Mouse (Mus musculus) forebrain, embryonic 16.5 days (tissue): ENCODE measurements around the gene Dstn. TPM values are rescaled to one million over a fixed set of nuclear protein-coding genes. Genes with fewer than 3 reads are reported as not detected.

Source experiments
- ATAC-seq: fragments of 200-750 bp; cut with Nextera tagmentation; 2 replicates; pipeline ENCODE4 v1.8.0; 2017; ENCODE audit warnings: mild to moderate bottlenecking, moderate library complexity
- H3K27ac ChIP-seq: fragments of 300-500 bp; sonication (generic); 2 replicates; pipeline ENCODE4 v1.5.1; 2014; ENCODE audit warnings: low read length, control low read depth
- H3K27me3 ChIP-seq: fragments of 300-500 bp; sonication (generic); replicated peaks from 2 replicates; pipeline ENCODE4 v1.6.1; 2014; ENCODE audit warnings: low read length; ENCODE audit not compliant: control insufficient read depth, insufficient read depth
- H3K36me3 ChIP-seq: fragments of 300-500 bp; sonication (generic); 2 replicates; pipeline ENCODE4 v1.6.1; 2014; ENCODE audit not compliant: control insufficient read depth, insufficient read depth
- H3K4me1 ChIP-seq: fragments of 300-500 bp; sonication (generic); replicated peaks from 2 replicates; pipeline ENCODE4 v1.6.1; 2014; ENCODE audit warnings: low read length; ENCODE audit not compliant: control insufficient read depth, insufficient read depth
- H3K4me2 ChIP-seq: fragments of 300-500 bp; sonication (generic); 2 replicates; pipeline ENCODE4 v1.6.1; 2014; ENCODE audit warnings: mild to moderate bottlenecking, low read length, control low read depth
- H3K4me3 ChIP-seq: fragments of 300-500 bp; sonication (generic); replicated peaks from 2 replicates; pipeline ENCODE4 v1.5.1; 2014; ENCODE audit warnings: mild to moderate bottlenecking, low read length, control low read depth
- H3K9ac ChIP-seq: fragments of 300-500 bp; sonication (generic); replicated peaks from 2 replicates; pipeline ENCODE4 v1.6.1; 2014; ENCODE audit warnings: low read depth, low read length, control low read depth
- H3K9me3 ChIP-seq: fragments of 300-500 bp; sonication (generic); 2 replicates; pipeline ENCODE4 v1.6.1; 2016; ENCODE audit warnings: low read length; ENCODE audit not compliant: control insufficient read depth
- WGBS: fragments of 180-500 bp; shearing (Covaris S2); extraction: QIAGEN DNeasy Blood & Tissue Kit; methylation state at CpG from one replicate; pipeline ENCODE4 v1.1.7; 2014; 5-methylcytosine and 5-hydroxymethylcytosine counted together
- polyA plus RNA-seq: library from polyadenylated mRNA; unstranded; fragments of >200 nt; fragmentation: Nextera tagmentation; extraction: Ambion mirVana; gene quantifications from 2 replicates; pipeline ENCODE4 v1.2.1, GENCODE M21; 2015

Gene Dstn
- polyA plus RNA-seq, 1 experiment from 2014 or later: 428 TPM

DNA sequence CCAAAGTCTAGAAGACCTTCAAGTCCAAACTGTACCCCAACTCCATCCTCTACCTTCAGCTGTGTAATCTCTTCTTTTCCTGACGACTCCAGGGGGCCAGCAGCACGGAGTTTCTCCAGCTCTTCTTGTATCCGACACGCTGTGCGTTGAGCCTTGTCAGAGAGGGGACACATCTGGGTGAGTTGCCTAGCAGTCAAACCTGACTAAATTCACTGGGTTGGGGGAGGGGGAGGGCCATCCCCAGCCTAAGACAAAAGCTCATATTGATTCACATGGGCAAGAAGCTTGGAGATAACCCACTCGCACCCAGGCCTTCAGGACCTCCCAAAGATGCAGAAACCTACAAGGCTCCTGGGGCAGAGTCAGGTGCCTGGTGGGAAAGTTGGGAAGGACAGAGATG lies 34.1 kb downstream of the Dstn start:
- ATAC-seq: no peak
- no peaks in the 10 kb centered on the region for H3K9me3 ChIP-seq
- H3K27me3 ChIP-seq: no peaks in the 10 kb centered on the region
- no peak overlapping the region for H3K9ac ChIP-seq
- H3K4me1 ChIP-seq: no peaks in the 10 kb centered on the region
- H3K36me3 ChIP-seq: peaks cover 35% of the 10 kb centered on the region
- no peak overlapping the region for H3K4me3 ChIP-seq
- H3K27ac ChIP-seq: no peak overlapping the region
- WGBS: 96% methylated on average over 6 of the region's 6 CpGs
- no peak overlapping the region for H3K4me2 ChIP-seq

DNA sequence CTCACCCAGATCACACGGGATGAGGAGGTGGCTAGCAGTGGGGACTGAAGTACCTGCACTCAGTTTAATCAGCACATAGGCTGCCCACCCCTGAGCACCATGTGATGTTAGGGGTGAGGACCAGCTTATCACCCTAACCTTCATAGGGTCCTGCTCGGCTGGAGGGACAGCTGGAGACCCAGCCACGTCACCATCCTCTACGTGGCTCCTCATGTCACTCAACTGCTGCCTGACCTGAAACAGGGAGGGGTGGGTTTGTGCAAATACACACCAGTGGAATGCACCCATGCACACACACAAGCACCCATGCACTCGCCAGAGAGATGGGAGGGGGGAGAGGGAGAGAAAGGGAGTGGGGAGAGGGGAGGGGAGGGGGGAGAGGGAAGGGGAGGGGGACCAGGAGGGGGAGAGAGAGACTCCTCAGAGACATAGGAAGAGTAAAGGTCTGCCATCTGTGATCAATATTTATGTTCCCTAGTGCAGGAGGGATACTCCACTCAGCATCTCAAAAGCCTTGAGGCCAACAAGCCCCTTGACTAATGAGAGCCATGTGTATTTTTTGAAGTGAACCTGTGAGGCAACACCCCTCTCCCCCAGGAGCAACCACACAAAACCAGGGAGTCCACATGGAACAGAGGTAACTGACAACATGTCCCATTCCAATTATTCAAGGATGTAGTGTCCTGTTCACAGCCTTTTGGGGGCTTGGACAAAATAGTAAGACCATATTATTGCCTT lies 35.3 kb downstream of the Dstn start:
- 91% methylated on average over 5 of the region's 5 CpGs for WGBS
- Histone ChIP-seq H3K4me1 (no peaks in the 10 kb centered on the region), H3K27ac (no peak overlapping the region), H3K9ac (no peak overlapping the region), H3K4me2 (no peak overlapping the region), H3K9me3 (no peaks in the 10 kb centered on the region), H3K4me3 (no peak overlapping the region), H3K27me3 (no peaks in the 10 kb centered on the region), H3K36me3 (peaks cover 31% of the 10 kb centered on the region)
- no peak for ATAC-seq

DNA sequence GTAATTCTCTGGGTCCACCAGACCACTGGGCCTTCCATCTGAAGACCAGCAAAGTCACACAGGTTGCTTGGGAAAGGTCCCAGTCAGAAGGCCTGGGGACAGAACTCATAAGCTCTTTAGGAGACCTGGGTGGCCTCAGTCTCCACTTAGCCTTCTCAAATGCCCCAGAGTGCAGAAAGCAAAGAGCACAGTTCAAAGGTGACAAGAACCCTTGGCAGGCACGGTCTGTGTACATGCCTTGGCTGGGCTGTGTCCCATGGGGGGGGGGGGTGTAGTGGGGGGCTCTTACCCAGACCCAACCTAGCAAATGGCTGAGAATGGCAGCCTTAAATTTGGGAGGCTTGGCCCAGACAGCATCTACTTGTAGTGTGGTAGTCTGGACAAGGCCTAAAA lies 35.9 kb downstream of the Dstn start:
- Histone ChIP-seq H3K9me3 (no peaks in the 10 kb centered on the region), H3K27ac (no peak overlapping the region), H3K27me3 (no peaks in the 10 kb centered on the region), H3K9ac (no peak overlapping the region), H3K4me2 (no peak overlapping the region), H3K4me3 (no peak overlapping the region), H3K4me1 (no peaks in the 10 kb centered on the region), H3K36me3 (peaks cover 32% of the 10 kb centered on the region)
- 93% methylated on average over 1 of the region's 1 CpGs for WGBS
- no peak for ATAC-seq

DNA sequence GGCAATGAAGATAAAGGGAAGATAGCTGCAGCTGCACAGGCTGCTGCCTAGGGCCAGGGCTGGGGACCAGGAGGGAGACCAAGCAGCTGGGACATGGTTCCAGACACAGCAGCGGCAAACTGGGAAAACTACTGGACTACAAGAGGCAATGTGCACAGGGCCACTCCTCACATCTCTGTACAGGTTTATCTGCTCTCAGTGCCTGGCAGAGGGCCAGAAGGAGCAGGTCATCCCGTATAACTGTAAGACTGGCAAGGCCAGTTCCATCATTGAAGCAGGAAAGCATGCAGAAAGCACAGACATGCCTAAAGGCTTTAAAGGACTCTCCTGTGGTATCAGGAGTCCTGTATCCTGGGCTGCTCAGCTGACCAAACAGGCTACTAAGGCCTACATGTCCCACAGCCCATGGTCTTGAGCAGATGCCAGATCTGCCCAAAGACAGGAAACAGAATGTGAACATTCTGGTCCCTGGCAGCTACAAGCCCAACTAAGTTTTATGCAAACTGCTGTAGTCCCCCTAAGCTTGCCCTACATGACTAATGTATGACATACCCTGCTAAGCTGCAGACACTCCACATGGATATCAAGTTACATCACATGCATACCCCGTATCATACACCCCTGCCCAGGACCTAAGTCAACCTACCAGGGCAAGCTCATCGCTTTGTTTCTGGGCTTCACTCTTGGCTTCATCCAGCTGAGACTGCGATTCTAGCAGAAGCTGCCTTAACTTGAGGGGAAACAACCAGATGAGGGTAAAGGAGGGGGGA lies 36.6 kb downstream of the Dstn start:
- H3K9ac ChIP-seq: no peak overlapping the region
- 88% methylated on average over 5 of the region's 5 CpGs for WGBS
- no peak overlapping the region for H3K4me3 ChIP-seq
- no peaks in the 10 kb centered on the region for H3K27me3 ChIP-seq
- no peak overlapping the region for H3K27ac ChIP-seq
- H3K36me3 ChIP-seq: peaks cover 32% of the 10 kb centered on the region
- H3K9me3 ChIP-seq: no peaks in the 10 kb centered on the region
- no peak overlapping the region for H3K4me2 ChIP-seq
- ATAC-seq: no peak
- no peaks in the 10 kb centered on the region for H3K4me1 ChIP-seq

DNA sequence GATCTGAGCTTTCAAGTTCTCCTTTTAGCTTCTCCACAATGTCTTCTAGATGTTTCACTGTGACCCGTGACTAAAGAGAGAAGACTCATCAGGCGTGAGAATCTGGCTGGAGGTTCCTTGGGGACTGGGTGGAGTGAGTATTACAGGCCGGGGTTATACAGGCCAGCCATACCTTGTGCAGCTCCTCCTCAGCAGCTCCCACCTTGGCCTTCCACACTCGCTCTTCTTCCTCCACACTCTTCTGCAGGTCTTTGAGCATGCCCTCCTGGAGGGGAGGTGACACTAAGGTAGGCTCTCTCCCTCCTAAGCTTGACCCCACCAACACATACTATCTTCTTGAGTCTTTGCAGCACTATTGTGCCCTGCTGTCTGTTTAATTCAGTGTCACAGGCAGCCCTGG lies 38.8 kb downstream of the Dstn start:
- Histone ChIP-seq H3K4me2 (no peak overlapping the region), H3K36me3 (peaks cover 33% of the 10 kb centered on the region), H3K27ac (no peak overlapping the region), H3K27me3 (no peaks in the 10 kb centered on the region), H3K9ac (no peak overlapping the region), H3K4me1 (no peaks in the 10 kb centered on the region), H3K4me3 (no peak overlapping the region), H3K9me3 (no peaks in the 10 kb centered on the region)
- no peak for ATAC-seq
- 98% methylated on average over 4 of the region's 4 CpGs for WGBS

DNA sequence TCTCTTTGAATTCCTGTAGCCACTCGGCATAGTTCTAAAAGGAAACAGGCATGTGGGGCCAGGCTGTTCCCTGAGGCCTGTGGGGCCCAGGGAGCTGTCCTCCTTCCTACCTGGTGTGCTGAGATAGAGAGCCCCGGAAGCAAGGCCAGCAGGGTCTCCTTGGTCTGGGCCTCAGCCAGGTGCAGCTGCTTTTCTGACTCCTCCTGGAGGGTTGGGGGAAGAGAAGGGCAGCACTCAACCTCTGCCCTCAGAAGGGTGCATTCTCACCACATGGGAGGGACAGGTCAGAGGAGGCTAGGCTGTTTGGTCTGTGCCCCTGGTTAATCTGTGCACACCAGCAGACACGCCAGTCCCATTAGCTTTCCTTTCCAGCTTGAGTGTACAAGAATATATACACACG lies 39.9 kb downstream of the Dstn start:
- H3K4me1 ChIP-seq: no peaks in the 10 kb centered on the region
- no peak overlapping the region for H3K27ac ChIP-seq
- no peak overlapping the region for H3K4me2 ChIP-seq
- no peak for ATAC-seq
- WGBS: 95% methylated on average over 4 of the region's 4 CpGs
- peaks cover 22% of the 10 kb centered on the region for H3K36me3 ChIP-seq
- H3K4me3 ChIP-seq: no peak overlapping the region
- H3K9ac ChIP-seq: no peak overlapping the region
- no peaks in the 10 kb centered on the region for H3K27me3 ChIP-seq
- H3K9me3 ChIP-seq: no peaks in the 10 kb centered on the region

DNA sequence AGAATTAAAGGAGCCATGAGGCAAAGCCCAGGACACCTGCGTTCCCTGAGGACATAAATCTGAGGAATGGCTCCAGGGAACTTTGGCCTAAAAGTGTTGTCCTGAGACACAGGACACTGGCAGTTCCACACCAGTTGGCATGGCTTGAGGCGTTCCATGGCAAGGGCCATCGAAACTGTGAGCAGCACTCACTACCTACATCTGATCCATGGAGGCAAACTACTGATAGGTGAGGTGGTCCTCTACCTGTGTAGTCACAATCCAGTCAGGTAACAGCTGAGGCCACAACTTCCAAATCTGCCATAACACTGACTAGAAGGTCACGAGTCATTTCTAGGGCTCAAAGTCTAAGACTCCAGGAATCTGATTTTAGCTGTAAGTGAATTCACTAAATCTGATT lies 40.6 kb downstream of the Dstn start:
- no peaks in the 10 kb centered on the region for H3K27me3 ChIP-seq
- WGBS: 95% methylated on average over 4 of the region's 4 CpGs
- ATAC-seq: no peak
- no peak overlapping the region for H3K4me2 ChIP-seq
- H3K27ac ChIP-seq: no peak overlapping the region
- peaks cover 21% of the 10 kb centered on the region for H3K36me3 ChIP-seq
- no peaks in the 10 kb centered on the region for H3K4me1 ChIP-seq
- no peak overlapping the region for H3K4me3 ChIP-seq
- H3K9me3 ChIP-seq: no peaks in the 10 kb centered on the region
- H3K9ac ChIP-seq: no peak overlapping the region

- H3K27me3 ChIP-seq: no peaks in the 10 kb centered on the region
- H3K36me3 ChIP-seq: peaks cover 9% of the 10 kb centered on the region
- 94% methylated on average over 5 of the region's 5 CpGs for WGBS
- H3K9me3 ChIP-seq: no peaks in the 10 kb centered on the region
- no peak overlapping the region for H3K27ac ChIP-seq
- H3K4me2 ChIP-seq: no peak overlapping the region
- no peak overlapping the region for H3K9ac ChIP-seq
- no peak for ATAC-seq
- no peak overlapping the region for H3K4me3 ChIP-seq
- H3K4me1 ChIP-seq: no peaks in the 10 kb centered on the region
Measured at GRCm38 (mm10) chr2:143962192-143962591, 47.1 kb downstream of the Dstn start.

DNA sequence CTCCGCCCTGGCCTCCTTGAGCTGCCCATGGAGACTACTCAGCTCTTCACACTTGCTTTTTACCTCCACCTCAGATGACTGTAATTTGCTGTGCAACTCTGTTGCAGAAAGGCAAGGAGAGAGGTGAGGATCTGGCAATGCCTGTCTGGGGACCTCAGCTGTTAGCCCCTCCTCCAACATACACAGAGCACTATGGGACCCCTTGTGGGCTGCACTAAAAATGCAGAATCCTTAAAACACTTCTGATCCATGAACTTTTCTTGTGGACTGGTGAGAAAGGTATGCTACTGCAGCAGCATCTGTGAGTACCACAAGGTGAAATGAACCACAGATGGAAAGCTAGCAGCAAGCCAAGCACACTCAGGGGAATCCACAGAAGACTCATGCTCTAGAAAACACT lies 48.2 kb downstream of the Dstn start:
- WGBS: 100% methylated on average over 1 of the region's 1 CpGs
- no peak overlapping the region for H3K9ac ChIP-seq
- no peak overlapping the region for H3K27ac ChIP-seq
- no peaks in the 10 kb centered on the region for H3K9me3 ChIP-seq
- 0 out of 2 replicates have a peak, but pooled peaks cover 2% of the 10 kb centered on the region for H3K36me3 ChIP-seq
- no peak overlapping the region for H3K4me3 ChIP-seq
- H3K4me2 ChIP-seq: no peak overlapping the region
- H3K27me3 ChIP-seq: no peaks in the 10 kb centered on the region
- no peaks in the 10 kb centered on the region for H3K4me1 ChIP-seq
- 0 out of 2 replicates have a peak, but pooled peaks have one; percentile 26 for ATAC-seq
